In genomic region chr7:91672236-91673017, GRCm38 (mm10) we compare ENCODE assay signal across 9 mouse cellular contexts.
A peak's percentile ranks its signal among the peaks of the same experiment; 100 is the strongest.
DNase-seq lines count a peak whose midpoint lies in the region; ATAC-seq and TF ChIP-seq lines count a peak whose summit lies in the region.
"Had no signal": no experiment of that assay in that cellular context is flagged by ENCODE, and none has a peak within 500 bp of the region (broad histone marks: within the 10 kb centered on the region; RNA-seq: fewer than 3 reads in every experiment).

No protein-coding gene starts in this region.

- no peaks in the 10 kb centered on the region for H3K79me2 ChIP-seq in myocyte (ENCODE audit: control insufficient read depth, insufficient read depth)

- H3K27ac ChIP-seq in intestine, embryonic 14.5 days (ENCODE audit: low read depth) = no peak overlapping the region
- no peak overlapping the region for H3K27ac ChIP-seq in intestine, embryonic 15.5 days
- H3K27ac ChIP-seq in layer of hippocampus, adult 2 months = peak overlapping the region; percentile 84
- no peak overlapping the region for H3K27ac ChIP-seq in gastrocnemius, adult 2 months
- no peak overlapping the region for H3K27ac ChIP-seq in heart, embryonic 11.5 days (ENCODE audit: low read depth, low read length)

- no peaks in the 10 kb centered on the region for H3K27me3 ChIP-seq in intestine, embryonic 14.5 days (replicated peaks; ENCODE audit: control insufficient read depth, insufficient read depth, low read length)
- no peaks in the 10 kb centered on the region for H3K27me3 ChIP-seq in intestine, embryonic 15.5 days (replicated peaks)
- H3K27me3 ChIP-seq in myocyte (ENCODE audit: control insufficient read depth, insufficient read depth, insufficient read length) = no peaks in the 10 kb centered on the region
- H3K27me3 ChIP-seq in heart, embryonic 11.5 days (ENCODE audit: control insufficient read depth, insufficient read depth, low read length) = no peaks in the 10 kb centered on the region

- no peaks in the 10 kb centered on the region for H3K36me3 ChIP-seq in intestine, embryonic 14.5 days (ENCODE audit: control insufficient read depth, insufficient read depth, low read length)
- H3K36me3 ChIP-seq in intestine, embryonic 15.5 days = no peaks in the 10 kb centered on the region
- no peaks in the 10 kb centered on the region for H3K36me3 ChIP-seq in myocyte (ENCODE audit: control insufficient read depth, insufficient read depth)
- H3K36me3 ChIP-seq in heart, embryonic 11.5 days (ENCODE audit: control insufficient read depth, insufficient read depth, low read length) = no peaks in the 10 kb centered on the region

- H3ac ChIP-seq in myocyte (ENCODE audit: control insufficient read depth, insufficient read length) = no peak overlapping the region

- no peaks in the 10 kb centered on the region for H3K9me3 ChIP-seq in intestine, embryonic 14.5 days (ENCODE audit: control insufficient read depth, low read length)
- no peaks in the 10 kb centered on the region for H3K9me3 ChIP-seq in intestine, embryonic 15.5 days
- no peaks in the 10 kb centered on the region for H3K9me3 ChIP-seq in heart, embryonic 11.5 days (replicated peaks; ENCODE audit: control insufficient read depth, low read length)

- H3K4me2 ChIP-seq in intestine, embryonic 14.5 days (ENCODE audit: low read length) = no peak overlapping the region
- H3K4me2 ChIP-seq in intestine, embryonic 15.5 days (replicated peaks) = no peak overlapping the region
- H3K4me2 ChIP-seq in myocyte (ENCODE audit: low read depth) = peak overlapping the region; percentile 12
- H3K4me2 ChIP-seq in heart, embryonic 11.5 days = no peak overlapping the region

- intact Hi-C loops in gastrocnemius, adult 2 months (cut with DNase I) = no loop called here

- no peak for TF ChIP-seq CTCF in layer of hippocampus, adult 2 months (conservative IDR thresholded peaks at IDR 0.05)
- no peak for TF ChIP-seq CTCF in gastrocnemius, adult 2 months (IDR thresholded peaks at IDR 0.05)

- 0 out of 2 replicates have a peak overlapping the region, but pooled peaks have one; percentile 6 for H3K4me3 ChIP-seq in intestine, embryonic 14.5 days (ENCODE audit: low read depth, low read length)
- no peak overlapping the region; the same call in 1 of the 2 replicates for H3K4me3 ChIP-seq in intestine, embryonic 15.5 days (replicated peaks)
- H3K4me3 ChIP-seq in layer of hippocampus, adult 2 months = peak overlapping the region; percentile 51
- no peak overlapping the region for H3K4me3 ChIP-seq in myocyte
- no peak overlapping the region for H3K4me3 ChIP-seq in gastrocnemius, adult 2 months
- H3K4me3 ChIP-seq in heart, embryonic 11.5 days (ENCODE audit: low read depth, low read length) = no peak overlapping the region

- no peaks in the 10 kb centered on the region for H3K4me1 ChIP-seq in intestine, embryonic 14.5 days (replicated peaks; ENCODE audit: control insufficient read depth, insufficient read depth, low read length)
- H3K4me1 ChIP-seq in intestine, embryonic 15.5 days (replicated peaks) = no peaks in the 10 kb centered on the region
- no peaks in the 10 kb centered on the region for H3K4me1 ChIP-seq in heart, embryonic 11.5 days (ENCODE audit: control insufficient read depth, insufficient read depth, low read length)

- H3K9ac ChIP-seq in intestine, embryonic 14.5 days (ENCODE audit: low read length) = no peak overlapping the region
- no peak overlapping the region for H3K9ac ChIP-seq in intestine, embryonic 15.5 days
- no peak overlapping the region for H3K9ac ChIP-seq in heart, embryonic 11.5 days (ENCODE audit: low read depth, low read length)

- TF ChIP-seq POLR2A in myocyte (IDR thresholded peaks at IDR 0.05; ENCODE audit: insufficient read length, low read depth) = no peak

- peak; percentile 50; the same call in 1 of the 2 replicates for ATAC-seq in intestine, embryonic 14.5 days (replicated peaks; ENCODE audit: low FRiP score, low TSS enrichment, low read depth)
- ATAC-seq in intestine, embryonic 15.5 days = no peak
- no peak for ATAC-seq in heart, embryonic 11.5 days (replicated peaks; ENCODE audit: insufficient number of reproducible peaks, low FRiP score, low TSS enrichment)

- no peak for DNase-seq in intestine, embryonic 14.5 days (ENCODE audit: low spot score)
- DNase-seq in brain, adult 2 months (ENCODE audit: low read depth, low spot score) = peak; percentile 93
- DNase-seq in layer of hippocampus, adult 2 months (ENCODE audit: low spot score in 2 of 2) = peak; percentile 54 to 76
- no peak for DNase-seq in urinary bladder, adult 18-20 months (ENCODE audit: low spot score in 2 of 2)
- DNase-seq in gastrocnemius, adult 2 months = no peak
- DNase-seq: kidney, postnatal 10 days had no signal

- WGBS in intestine, embryonic 14.5 days = 71% methylated on average over 13 of the region's 13 CpGs
- WGBS in intestine, embryonic 15.5 days = 67% methylated on average over 13 of the region's 13 CpGs
- WGBS in heart, embryonic 11.5 days (ENCODE audit: insufficient replicate concordance) = 66% methylated on average over 13 of the region's 13 CpGs

TF ChIP-seq in myocyte, 11 proteins besides CTCF, POLR2A, EP300 and RAD21:
- TF ChIP-seq E2F4 (IDR thresholded peaks at IDR 0.05; ENCODE audit: insufficient read depth) (no peak), MYOG (IDR thresholded peaks at IDR 0.05; ENCODE audit: control insufficient read depth in 1 of 3, insufficient read depth in 1 of 3, insufficient read length in 2 of 3, low read depth in 2 of 3) (no peak), MYOD1 (IDR thresholded peaks at IDR 0.05; ENCODE audit: control insufficient read depth in 1 of 3, insufficient read length in 2 of 3, low read depth in 2 of 3) (no peak), SRF (IDR thresholded peaks at IDR 0.05; ENCODE audit: control insufficient read depth, insufficient read length, low read depth) (no peak), TCF12 (IDR thresholded peaks at IDR 0.05; ENCODE audit: insufficient read depth, poor library complexity, severe bottlenecking) (no peak), REST (IDR thresholded peaks at IDR 0.05; ENCODE audit: insufficient read depth, insufficient read length) (no peak), MAX (IDR thresholded peaks at IDR 0.05; ENCODE audit: low read depth) (no peak), CEBPB (IDR thresholded peaks at IDR 0.05; ENCODE audit: insufficient read depth, poor library complexity, severe bottlenecking) (no peak), USF1 (IDR thresholded peaks at IDR 0.05; ENCODE audit: low read depth) (no peak), TCF3 (IDR thresholded peaks at IDR 0.05; ENCODE audit: insufficient read length, low read depth) (no peak), POLR2AphosphoS2 (IDR thresholded peaks at IDR 0.05; ENCODE audit: insufficient read length, low read depth) (no peak)

Comparison
In these comparisons a context has a peak if more than half of its experiments do, and no peak if none do; other contexts are left out.
1. H3K4me3 ChIP-seq: peak in intestine, embryonic 14.5 days (single experiment) and layer of hippocampus, adult 2 months (single experiment); none in intestine, embryonic 15.5 days (single experiment), myocyte (single experiment), gastrocnemius, adult 2 months (single experiment) and heart, embryonic 11.5 days (single experiment).
2. DNase-seq: peak in brain, adult 2 months (single experiment) and layer of hippocampus, adult 2 months (2 of 2); none in intestine, embryonic 14.5 days (single experiment), urinary bladder, adult 18-20 months (0 of 2) and gastrocnemius, adult 2 months (single experiment).